Mouse (Mus musculus): ENCODE results near the gene Pgpep1l.

GRCm38 (mm10) chr7:68227021-68227420 lies 37.0 kb downstream of the Pgpep1l start:
- TF ChIP-seq CTCF (IDR thresholded peaks at IDR 0.05; ENCODE audit: low read depth) (no peak), EP300 (IDR thresholded peaks at IDR 0.05; ENCODE audit: low read depth) (no peak)

Measured in heart, postnatal 0 days (tissue).